Mouse (Mus musculus) R1 (cell line): ENCODE measurements around the gene Celsr3.
A peak's percentile ranks its signal among the peaks of the same experiment; 100 is the strongest.

Experiments
- DNase-seq: peaks from one replicate; pipeline ENCODE4 v3.0.0-alpha.2; 2018; ENCODE audit warnings: low read depth, low spot score

Gene Celsr3

DNA sequence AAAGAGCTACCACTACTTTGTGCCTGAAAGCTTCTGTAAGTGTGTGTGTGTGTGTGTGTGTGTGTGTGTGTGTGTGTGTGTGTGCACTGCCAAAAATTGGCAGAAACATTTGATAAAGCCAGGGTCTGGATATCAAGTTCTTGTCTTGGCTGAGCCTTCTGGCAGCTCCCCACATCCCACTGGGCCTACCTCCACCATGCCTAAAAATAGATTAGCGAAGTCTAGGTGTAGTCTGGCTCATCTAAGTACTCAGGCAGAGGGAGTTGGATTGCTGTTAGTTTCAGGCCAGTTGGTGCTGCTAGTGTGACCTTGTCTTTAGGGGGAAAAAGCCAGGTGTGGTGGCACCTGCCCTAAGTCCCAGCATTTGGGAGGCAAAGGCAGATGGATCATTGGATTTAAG, 19.3 kb upstream of the Celsr3 start:
- DNase-seq: no peak

- no peak for DNase-seq
Measured at GRCm38 (mm10) chr9:108807674-108808073, 18.4 kb upstream of the Celsr3 start.

DNA sequence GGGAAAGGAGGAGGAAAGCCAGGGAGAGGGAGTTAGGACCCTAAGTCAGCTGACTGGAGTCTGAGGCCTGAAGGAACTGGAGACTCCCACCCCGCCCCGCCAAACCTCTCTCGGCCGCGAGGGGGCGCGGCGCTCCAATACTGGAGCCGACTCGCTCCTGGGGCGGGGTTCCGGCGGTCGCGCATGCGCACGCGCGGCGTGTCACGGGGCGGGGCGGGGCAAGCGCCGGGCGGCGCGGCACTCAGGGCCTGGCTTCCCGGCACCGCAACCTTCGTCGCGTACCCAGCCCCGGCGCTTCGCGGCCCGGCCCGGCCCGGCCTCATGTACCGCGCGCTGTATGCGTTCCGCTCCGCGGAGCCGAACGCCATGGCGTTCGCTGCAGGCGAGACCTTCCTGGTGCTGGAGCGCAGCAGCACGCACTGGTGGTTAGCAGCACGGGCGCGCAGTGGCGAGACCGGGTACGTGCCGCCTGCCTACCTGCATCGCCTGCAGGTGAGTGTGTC, 17.9 kb upstream of the Celsr3 start, which contains the start of gene Nckipsd:
Gene Nckipsd, plus strand, starts transcription at position 206 of the 503 bp plus-strand sequence.
- DNase-seq: peak; percentile 91

DNA sequence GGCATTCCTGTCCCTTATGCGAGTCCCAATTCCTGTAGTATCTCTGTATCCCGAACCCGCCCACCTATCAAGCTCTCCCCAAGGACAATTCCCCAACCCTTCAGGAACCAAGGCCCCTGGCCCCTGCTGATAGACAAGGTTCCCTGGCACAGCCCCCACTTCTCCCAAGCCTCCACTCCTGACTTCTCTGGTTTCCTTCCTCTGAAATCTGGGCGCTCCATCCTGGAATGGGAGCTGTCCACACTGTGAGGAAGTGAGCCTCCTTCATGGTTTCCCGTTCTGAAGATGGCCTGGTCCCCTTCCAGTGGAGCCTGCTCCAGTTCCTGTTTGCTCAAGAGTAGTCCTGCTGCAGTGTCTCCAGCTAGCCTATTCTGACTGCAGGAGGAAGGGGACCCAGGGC, 16.9 kb upstream of the Celsr3 start:
- no peak for DNase-seq

- DNase-seq: no peak
Measured at GRCm38 (mm10) chr9:108809723-108810122, 16.4 kb upstream of the Celsr3 start.

DNA sequence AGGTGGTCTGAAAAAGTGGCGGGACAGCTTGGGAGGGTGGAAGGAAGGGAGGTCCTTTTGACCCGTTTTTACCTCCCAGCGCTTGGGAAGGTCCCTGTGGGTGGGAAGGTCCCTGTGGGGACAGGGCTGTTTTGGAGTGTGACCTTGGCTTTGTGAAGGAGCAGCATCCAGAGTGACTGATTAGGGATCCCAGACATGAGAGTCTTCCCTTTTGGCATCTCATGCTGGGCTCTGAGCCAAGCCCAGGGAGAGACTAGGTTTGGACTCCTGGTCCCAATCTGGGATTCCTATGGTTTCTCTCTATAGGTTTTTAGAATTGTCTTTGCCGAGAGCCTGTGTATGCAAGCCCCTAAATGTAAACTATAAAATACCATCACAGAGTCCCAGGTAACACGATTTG, 15.6 kb upstream of the Celsr3 start:
- no peak for DNase-seq

DNA sequence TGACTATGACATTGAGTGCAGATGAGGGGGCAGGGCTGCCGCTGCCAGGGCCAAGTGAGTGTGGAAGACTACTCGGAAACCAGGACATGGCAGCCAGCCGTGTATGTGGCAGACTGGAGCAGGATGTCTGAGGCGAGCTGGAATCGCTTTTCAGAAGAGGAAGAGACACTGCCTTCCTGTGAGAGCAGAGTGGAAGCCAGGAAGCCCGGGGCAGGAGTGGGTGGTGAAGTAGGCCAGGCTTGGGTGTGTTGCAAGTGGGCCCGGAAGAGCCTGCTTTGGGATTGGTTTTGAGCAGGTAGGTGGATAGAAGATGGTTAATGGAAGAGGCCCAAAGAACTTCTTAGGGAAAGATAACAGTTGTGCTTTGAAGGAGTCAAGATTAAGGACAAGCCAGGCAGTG, 10.6 kb upstream of the Celsr3 start:
- no peak for DNase-seq

DNA sequence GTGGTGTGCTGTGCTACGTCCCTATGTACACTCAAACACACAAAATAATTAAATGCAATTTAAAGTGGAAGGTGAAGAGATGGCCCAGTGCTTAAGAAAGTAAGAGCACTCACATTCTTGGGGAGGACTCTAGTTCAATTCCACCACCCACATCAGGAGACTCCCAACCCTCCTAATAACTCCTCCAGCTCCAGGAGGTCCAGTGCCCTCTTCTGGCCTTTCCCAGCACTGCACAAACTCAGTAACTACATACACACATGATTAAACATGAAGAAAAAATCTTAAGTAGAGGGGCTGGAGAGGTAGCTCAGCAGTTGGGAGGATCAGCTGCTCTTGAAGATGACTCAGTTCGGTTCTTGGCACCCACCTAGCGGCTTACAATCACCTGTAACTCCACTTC, 6.6 kb upstream of the Celsr3 start:
- peak; percentile 87 for DNase-seq

- no peak for DNase-seq
Measured at GRCm38 (mm10) chr9:108820077-108820476, 6.0 kb upstream of the Celsr3 start.

DNA sequence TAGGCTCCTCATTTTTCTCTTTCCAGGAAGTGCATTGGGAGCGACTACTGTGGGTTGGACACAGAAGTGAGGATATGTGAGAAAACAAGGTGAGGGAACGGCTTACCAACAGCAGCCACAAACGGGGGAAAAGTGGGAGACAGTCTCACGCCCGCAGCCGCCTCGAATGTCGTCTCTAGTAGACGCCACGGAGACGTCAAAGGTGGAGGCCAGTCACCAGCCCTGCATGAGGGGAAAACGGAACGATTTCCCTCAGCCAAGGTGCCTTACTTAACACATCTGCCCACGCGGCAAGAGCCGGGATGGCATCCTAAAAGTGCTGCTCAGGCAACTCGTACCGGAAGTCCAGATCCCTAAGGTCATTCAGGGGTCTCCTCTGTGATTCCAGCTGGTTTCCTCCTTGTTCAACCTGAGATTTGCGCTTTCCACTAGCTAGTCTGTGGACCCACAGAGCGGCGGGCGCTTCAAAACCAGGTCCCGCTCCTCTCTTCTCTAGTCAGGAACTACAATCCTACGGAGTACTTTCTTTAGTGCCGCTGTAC, 1.9 kb upstream of the Celsr3 start:
- DNase-seq: peak; percentile 86

GRCm38 (mm10) chr9:108824755-108825413, 1.2 kb upstream of the Celsr3 start:
- DNase-seq: peak; percentile 99

GRCm38 (mm10) chr9:108826700-108827340, 700 bp downstream of the Celsr3 start:
- DNase-seq: peak; percentile 79

DNA sequence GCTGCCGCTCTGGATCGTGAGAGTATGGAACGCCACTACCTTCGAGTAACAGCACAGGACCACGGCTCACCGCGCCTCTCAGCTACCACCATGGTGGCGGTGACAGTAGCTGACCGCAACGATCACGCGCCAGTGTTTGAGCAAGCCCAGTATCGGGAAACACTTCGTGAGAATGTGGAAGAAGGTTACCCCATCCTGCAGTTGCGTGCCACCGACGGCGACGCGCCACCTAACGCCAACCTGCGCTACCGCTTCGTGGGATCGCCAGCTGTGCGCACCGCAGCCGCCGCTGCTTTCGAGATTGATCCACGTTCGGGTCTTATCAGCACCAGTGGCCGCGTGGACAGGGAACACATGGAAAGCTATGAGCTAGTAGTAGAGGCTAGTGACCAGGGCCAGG, 1.3 kb downstream of the Celsr3 start:
- DNase-seq: no peak

GRCm38 (mm10) chr9:108827906-108828305, 1.8 kb downstream of the Celsr3 start:
- no peak for DNase-seq

DNA sequence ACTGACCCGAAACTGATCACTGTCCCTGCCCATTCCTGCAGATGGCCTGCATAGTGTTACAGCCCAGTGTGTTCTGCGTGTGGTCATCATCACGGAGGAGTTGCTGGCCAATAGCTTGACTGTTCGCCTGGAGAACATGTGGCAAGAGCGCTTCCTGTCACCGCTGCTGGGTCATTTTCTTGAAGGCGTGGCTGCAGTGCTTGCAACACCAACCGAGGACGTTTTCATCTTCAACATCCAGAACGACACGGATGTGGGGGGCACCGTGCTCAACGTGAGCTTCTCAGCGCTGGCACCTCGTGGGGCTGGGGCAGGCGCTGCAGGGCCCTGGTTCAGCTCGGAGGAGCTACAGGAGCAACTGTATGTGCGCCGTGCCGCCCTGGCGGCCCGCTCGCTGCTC, 5.5 kb downstream of the Celsr3 start:
- DNase-seq: no peak

DNA sequence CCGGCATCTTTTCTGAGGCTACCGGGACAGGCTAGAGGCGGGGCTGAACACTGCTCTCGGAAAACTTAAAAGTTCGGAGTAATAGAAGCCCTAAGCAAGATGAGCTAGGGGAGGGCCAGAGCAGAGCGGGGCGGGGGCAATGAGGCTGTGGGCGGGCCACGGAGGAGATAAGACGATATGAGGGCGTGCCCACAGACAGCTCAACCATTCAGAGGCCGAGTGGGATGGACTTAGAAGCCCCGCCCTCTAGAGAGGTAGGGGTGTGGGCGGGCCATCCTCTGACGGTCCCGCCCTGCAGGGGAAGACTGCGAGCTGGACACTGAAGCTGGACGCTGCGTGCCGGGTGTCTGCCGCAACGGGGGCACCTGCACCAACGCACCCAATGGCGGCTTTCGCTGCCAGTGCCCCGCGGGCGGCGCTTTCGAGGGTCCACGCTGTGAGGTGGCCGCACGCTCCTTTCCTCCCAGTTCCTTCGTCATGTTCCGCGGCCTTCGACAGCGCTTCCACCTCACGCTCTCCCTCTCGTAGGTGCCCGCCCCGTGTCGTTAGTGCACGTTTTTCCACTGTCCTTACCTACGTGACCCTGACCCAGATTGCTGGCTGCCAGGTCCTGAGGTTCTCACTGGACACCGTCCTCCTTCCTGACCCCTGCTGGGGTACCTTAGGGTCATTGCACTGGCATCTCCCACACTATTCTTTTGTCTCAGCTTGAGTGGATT, 6.4 kb downstream of the Celsr3 start:
- DNase-seq: peak; percentile 98

DNA sequence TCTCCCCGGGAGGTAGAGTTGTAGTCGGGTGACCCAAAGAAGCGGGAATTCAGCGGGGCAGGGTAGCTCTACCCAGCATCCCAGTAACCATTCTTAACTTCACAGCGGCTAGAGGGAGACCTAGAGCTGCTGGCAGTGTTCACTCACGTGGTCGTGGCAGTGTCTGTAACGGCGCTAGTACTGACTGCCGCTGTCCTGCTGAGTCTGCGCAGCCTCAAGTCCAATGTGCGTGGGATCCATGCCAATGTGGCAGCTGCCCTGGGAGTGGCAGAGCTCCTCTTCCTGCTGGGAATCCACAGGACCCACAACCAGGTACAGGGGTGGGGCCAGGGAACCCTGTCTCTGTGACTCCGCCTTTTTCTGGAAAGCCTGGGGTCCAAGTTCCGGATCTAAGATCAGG, 16.9 kb downstream of the Celsr3 start:
- DNase-seq: peak; percentile 58

DNA sequence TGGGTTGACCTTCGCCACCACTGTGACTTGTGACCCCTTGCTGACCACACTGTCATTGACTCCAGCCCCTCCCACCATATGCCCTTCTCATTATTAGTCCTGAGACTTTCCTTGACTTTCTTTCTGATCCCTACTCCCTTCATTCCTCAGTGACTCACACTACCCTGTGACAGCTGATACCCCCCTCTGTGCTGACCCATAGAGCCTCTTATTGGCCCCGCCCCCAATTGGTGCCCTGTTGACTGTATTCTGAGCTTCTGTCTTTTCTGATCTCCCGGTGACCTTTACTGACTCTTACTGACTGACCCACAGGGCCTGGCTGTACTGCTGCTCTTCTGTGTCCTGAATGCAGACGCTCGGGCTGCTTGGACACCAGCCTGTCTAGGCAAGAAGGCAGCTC, 19.3 kb downstream of the Celsr3 start:
- DNase-seq: no peak

- no peak for DNase-seq
Measured at GRCm38 (mm10) chr9:108847374-108847773, 21.3 kb downstream of the Celsr3 start.

DNA sequence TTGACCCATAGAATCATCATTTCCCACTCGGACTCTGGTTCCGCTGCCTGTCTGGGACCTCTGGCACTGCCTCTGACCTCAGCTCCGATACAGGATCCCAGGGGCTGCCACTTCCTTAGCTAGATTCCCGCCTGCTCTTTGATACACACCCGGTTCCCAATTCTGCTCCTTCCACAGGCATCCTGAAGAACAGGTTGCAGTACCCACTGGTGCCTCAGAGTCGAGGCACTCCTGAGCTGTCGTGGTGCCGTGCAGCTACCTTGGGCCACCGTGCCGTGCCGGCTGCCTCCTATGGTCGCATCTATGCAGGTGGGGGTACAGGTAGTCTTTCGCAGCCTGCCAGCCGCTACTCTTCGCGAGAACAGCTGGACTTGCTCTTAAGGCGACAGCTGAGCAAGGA, 22.3 kb downstream of the Celsr3 start:
- peak; percentile 50 for DNase-seq

GRCm38 (mm10) chr9:108852976-108853375, 26.9 kb downstream of the Celsr3 start, which contains the start of gene Slc26a6:
Gene Slc26a6, plus strand, starts transcription at chr9:108853283.
- no peak for DNase-seq

- DNase-seq: peak; percentile 98
Measured at GRCm38 (mm10) chr9:108853635-108854240, 27.6 kb downstream of the Celsr3 start.
